Mouse (Mus musculus): ENCODE measurements around the gene Syt8. TPM values are rescaled to one million over a fixed set of nuclear protein-coding genes. Genes with fewer than 3 reads are reported as not detected.

Syt8 gene
- polyA plus RNA-seq (2016; fragmentation: Nextera tagmentation; extraction: Ambion mirVana) = 0.18 TPM in 1 of 2 replicates, not detected in the other

DNA sequence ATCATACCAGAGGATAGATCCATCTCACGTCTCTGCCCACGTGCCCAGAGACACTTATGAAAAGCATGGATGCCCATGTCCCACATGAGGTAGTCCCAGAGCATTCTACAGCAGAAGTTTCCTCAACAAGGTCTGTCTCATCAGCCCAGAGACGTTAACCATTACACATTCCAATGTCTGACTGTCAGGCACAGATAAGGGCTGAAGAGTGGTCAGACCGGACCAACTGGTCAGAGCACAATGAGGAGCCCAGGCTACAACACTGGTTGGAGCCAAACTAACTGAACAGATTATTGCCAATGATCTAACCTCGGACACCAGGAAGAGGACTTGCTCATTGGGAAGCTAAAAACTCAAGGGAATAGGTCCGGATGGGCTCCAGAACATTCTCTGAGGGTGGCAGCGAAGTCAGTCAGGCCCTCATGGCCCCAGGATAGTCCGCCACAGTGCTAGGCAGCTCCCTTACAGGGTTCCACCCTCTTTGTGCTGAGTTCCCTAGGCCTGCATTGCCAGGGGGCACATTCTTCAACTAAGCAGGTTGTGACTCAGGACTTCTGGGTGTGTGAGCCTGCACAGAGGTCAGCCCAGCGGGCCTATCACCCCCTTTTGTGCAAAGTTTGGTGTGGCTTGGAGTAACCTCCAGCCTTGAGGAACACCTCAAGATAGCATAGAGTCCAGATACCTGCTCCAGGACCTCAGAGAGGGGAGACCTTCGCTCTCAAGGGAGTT, at the start of gene Syt8:
Gene Syt8, plus strand, starts transcription at position 714 of the 729 bp plus-strand sequence.
- WGBS = 86% methylated on average over 10 of the region's 10 CpGs
- Histone ChIP-seq H3K36me3 (replicated peaks) (no peaks in the 10 kb centered on the region), H3K9me3 (no peaks in the 10 kb centered on the region), H3K27me3 (ENCODE audit: poor library complexity, severe bottlenecking) (peaks cover 15% of the 10 kb centered on the region), H3K4me3 (no peak within 1 kb of the TSS), H3K27ac (peak within 1 kb of the TSS; percentile 32; the same call in 1 of the 2 replicates), H3K4me1 (0 out of 2 replicates have a peak, but pooled peaks cover 6% of the 10 kb centered on the region)
- DNase-seq (ENCODE audit: extremely low spot score, low spot score) = no peak

- Histone ChIP-seq H3K9me3 (no peaks in the 10 kb centered on the region), H3K27me3 (ENCODE audit: poor library complexity, severe bottlenecking) (no peaks in the 10 kb centered on the region), H3K36me3 (replicated peaks) (peaks cover 50% of the 10 kb centered on the region), H3K4me1 (peaks cover 30% of the 10 kb centered on the region), H3K27ac (no peak overlapping the region), H3K4me3 (peak overlapping the region; percentile 82)
- no peak for DNase-seq (ENCODE audit: extremely low spot score, low spot score)
- WGBS = 88% methylated on average over 3 of the region's 3 CpGs
These were observed 48.8 kb upstream of the Syt8 start for GRCm38 (mm10) chr7:142385742-142386403.

GRCm38 (mm10) chr7:142386621-142387201, 47.9 kb upstream of the Syt8 start:
- Histone ChIP-seq H3K9me3 (no peaks in the 10 kb centered on the region), H3K27ac (peak overlapping the region; percentile 88), H3K27me3 (ENCODE audit: poor library complexity, severe bottlenecking) (no peaks in the 10 kb centered on the region), H3K36me3 (replicated peaks) (peaks cover 42% of the 10 kb centered on the region), H3K4me3 (peak overlapping the region; percentile 82), H3K4me1 (peaks cover 30% of the 10 kb centered on the region)
- DNase-seq (ENCODE audit: extremely low spot score, low spot score) = no peak
- WGBS = 71% methylated on average over 6 of the region's 6 CpGs

GRCm38 (mm10) chr7:142387419-142388148, 47.1 kb upstream of the Syt8 start, which contains the start of gene Ctsd:
Gene Ctsd (minus strand): TSS chr7:142388038.
- Histone ChIP-seq H3K36me3 (replicated peaks) (peaks cover 33% of the 10 kb centered on the region), H3K9me3 (no peaks in the 10 kb centered on the region), H3K27ac (peak within 1 kb of the TSS; percentile 88), H3K4me1 (peaks cover 33% of the 10 kb centered on the region), H3K27me3 (ENCODE audit: poor library complexity, severe bottlenecking) (no peaks in the 10 kb centered on the region), H3K4me3 (peak within 1 kb of the TSS; percentile 82)
- DNase-seq (ENCODE audit: extremely low spot score, low spot score) = peak; percentile 98
- under 1% methylated on average over 55 of the region's 55 CpGs for WGBS

DNA sequence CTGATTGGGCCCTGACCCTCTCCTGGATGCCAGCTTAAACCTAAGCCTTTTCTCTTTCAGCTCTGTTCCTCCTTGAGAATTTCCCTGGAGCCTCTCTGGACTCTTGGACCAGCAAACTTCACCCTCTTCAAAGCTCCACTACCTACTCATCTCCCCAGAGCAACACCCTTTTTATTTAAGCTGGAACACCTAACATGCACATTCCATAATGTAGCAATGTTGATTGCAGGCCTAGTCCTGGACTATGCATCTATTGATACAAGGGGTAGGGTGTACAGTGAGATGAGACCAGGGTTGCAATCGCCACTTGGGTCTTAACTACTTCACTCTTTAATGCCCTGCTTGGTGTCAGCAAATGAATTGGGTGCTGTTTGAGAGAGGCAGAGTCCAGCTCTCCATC, 46.5 kb upstream of the Syt8 start:
- Histone ChIP-seq H3K27ac (peak overlapping the region; percentile 88), H3K36me3 (replicated peaks) (peaks cover 27% of the 10 kb centered on the region)

DNA sequence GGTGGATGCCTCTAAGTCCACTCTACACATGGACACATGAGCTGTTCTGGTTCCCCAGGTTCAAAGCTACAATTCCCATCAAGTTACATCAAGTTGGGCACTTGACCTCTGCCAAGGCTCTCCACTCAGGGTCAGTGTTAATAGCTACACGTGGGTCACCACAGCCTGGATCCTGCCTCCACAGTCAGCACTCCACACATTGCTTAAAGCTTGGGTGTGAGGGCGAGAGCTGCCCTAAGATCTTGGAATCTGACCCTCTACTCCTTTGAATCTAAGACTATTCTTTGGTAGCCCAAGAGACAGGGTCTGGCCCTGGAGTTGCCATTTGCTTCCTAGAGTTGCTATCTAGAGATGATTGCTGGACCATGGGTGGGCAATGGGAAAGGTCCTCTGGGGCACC, 45.9 kb upstream of the Syt8 start:
- Histone ChIP-seq H3K36me3 (replicated peaks) (peaks cover 21% of the 10 kb centered on the region), H3K9me3 (no peaks in the 10 kb centered on the region), H3K4me1 (peaks cover 45% of the 10 kb centered on the region), H3K27me3 (ENCODE audit: poor library complexity, severe bottlenecking) (no peaks in the 10 kb centered on the region), H3K4me3 (no peak overlapping the region), H3K27ac (peak overlapping the region; percentile 88; the same call in 1 of the 2 replicates)
- DNase-seq (ENCODE audit: extremely low spot score, low spot score) = no peak
- 95% methylated on average over 2 of the region's 2 CpGs for WGBS

More for the DNA sequence above, 46.5 kb upstream of the Syt8 start:
- Histone ChIP-seq H3K4me3 (peak overlapping the region; percentile 82), H3K27me3 (ENCODE audit: poor library complexity, severe bottlenecking) (no peaks in the 10 kb centered on the region), H3K4me1 (peaks cover 39% of the 10 kb centered on the region), H3K9me3 (no peaks in the 10 kb centered on the region)
- WGBS = 93% methylated on average over 1 of the region's 1 CpGs
- DNase-seq (ENCODE audit: extremely low spot score, low spot score) = no peak

- DNase-seq (ENCODE audit: extremely low spot score, low spot score) = no peak
- Histone ChIP-seq H3K4me3 (no peak overlapping the region), H3K4me1 (peaks cover 46% of the 10 kb centered on the region), H3K27me3 (ENCODE audit: poor library complexity, severe bottlenecking) (peaks cover 5% of the 10 kb centered on the region; the same call in 1 of the 2 replicates), H3K9me3 (no peaks in the 10 kb centered on the region), H3K36me3 (replicated peaks) (peaks cover 8% of the 10 kb centered on the region), H3K27ac (no peak overlapping the region)
- 86% methylated on average over 3 of the region's 3 CpGs for WGBS
These were observed 44.5 kb upstream of the Syt8 start for GRCm38 (mm10) chr7:142389961-142390650.

DNA sequence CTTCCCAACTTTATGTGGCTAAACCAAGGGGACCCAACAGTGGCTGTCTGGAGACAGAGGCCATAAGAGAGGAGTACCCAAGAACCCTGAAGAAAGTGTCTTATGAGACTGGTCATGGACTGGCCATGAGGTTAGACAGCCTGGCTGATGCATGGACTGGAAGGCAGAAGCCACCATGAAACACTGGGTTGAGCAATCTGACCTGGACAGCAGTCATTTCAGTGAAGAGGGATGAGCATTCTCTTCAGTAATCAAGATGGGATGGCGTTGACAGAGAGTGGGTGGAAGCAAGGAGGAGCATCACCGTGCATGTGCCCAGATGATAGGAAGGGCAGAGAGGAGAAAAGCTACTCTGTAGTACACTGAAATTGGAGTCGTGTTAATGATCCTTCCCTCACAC, 43.5 kb upstream of the Syt8 start:
- H3K4me3 ChIP-seq = no peak overlapping the region
- peaks cover 38% of the 10 kb centered on the region for H3K4me1 ChIP-seq
- no peak for DNase-seq (ENCODE audit: extremely low spot score, low spot score)
- H3K27ac ChIP-seq = no peak overlapping the region
- no peaks in the 10 kb centered on the region for H3K9me3 ChIP-seq
- 86% methylated on average over 3 of the region's 3 CpGs for WGBS
- peaks cover 12% of the 10 kb centered on the region for H3K27me3 ChIP-seq (ENCODE audit: poor library complexity, severe bottlenecking)
- H3K36me3 ChIP-seq (replicated peaks) = no peaks in the 10 kb centered on the region

- Histone ChIP-seq H3K36me3 (replicated peaks) (no peaks in the 10 kb centered on the region), H3K27ac (no peak overlapping the region), H3K9me3 (no peaks in the 10 kb centered on the region), H3K4me1 (peaks cover 33% of the 10 kb centered on the region), H3K27me3 (ENCODE audit: poor library complexity, severe bottlenecking) (peaks cover 17% of the 10 kb centered on the region), H3K4me3 (no peak overlapping the region)
- DNase-seq (ENCODE audit: extremely low spot score, low spot score) = no peak
- 69% methylated on average over 4 of the region's 4 CpGs for WGBS
These were observed 43.0 kb upstream of the Syt8 start for GRCm38 (mm10) chr7:142391609-142392008.

DNA sequence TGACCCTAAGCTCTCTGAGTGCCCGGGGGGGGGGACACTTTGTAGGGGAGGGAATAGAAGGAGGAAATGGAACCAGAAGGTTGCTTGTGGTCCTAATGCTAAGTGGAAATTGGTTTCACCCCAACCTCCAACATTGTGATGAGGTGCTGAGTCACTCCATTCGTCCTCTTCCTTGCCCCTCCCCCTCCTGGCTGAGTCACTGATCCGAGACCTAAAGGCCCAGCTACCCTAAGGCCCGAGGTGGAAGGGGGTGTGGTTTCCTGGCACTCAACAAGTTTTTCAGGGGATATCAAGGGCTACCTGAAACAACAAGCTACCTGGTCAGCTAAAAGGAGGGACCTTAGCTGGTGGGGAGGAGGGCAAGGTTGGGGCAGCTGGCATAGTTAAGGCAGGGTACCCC, 41.5 kb upstream of the Syt8 start:
- peaks cover 25% of the 10 kb centered on the region for H3K4me1 ChIP-seq
- no peak overlapping the region for H3K4me3 ChIP-seq
- no peaks in the 10 kb centered on the region for H3K36me3 ChIP-seq (replicated peaks)
- 31% methylated on average over 4 of the region's 4 CpGs for WGBS
- H3K27me3 ChIP-seq (ENCODE audit: poor library complexity, severe bottlenecking) = peaks cover 33% of the 10 kb centered on the region
- peak overlapping the region; percentile 40; the same call in 1 of the 2 replicates for H3K27ac ChIP-seq
- DNase-seq (ENCODE audit: extremely low spot score, low spot score) = no peak
- H3K9me3 ChIP-seq = no peaks in the 10 kb centered on the region

GRCm38 (mm10) chr7:142394261-142395190, 40.1 kb upstream of the Syt8 start:
- Histone ChIP-seq H3K27me3 (ENCODE audit: poor library complexity, severe bottlenecking) (peaks cover 46% of the 10 kb centered on the region), H3K4me3 (no peak overlapping the region), H3K9me3 (no peaks in the 10 kb centered on the region), H3K4me1 (peaks cover 26% of the 10 kb centered on the region), H3K36me3 (replicated peaks) (no peaks in the 10 kb centered on the region), H3K27ac (no peak overlapping the region)
- no peak for DNase-seq (ENCODE audit: extremely low spot score, low spot score)
- WGBS = 72% methylated on average over 6 of the region's 6 CpGs
